Mouse (Mus musculus) erythroblast, embryonic 14.5 days (primary cell): ENCODE measurements around the gene Olfr965. TPM values are rescaled to one million over a fixed set of nuclear protein-coding genes. Genes with fewer than 3 reads are reported as not detected.
"Not testable (repeated sequence)": the region's sequence is repeated elsewhere in the genome, so short reads cannot be mapped to it uniquely, and the experiment has no call there.

Source experiments
- H3K27me3 ChIP-seq: 2 replicates; pipeline ENCODE4 v1.6.1; 2012; ENCODE audit warnings: inconsistent platforms; ENCODE audit not compliant: control insufficient read depth
- H3K36me3 ChIP-seq: 2 replicates; pipeline ENCODE4 v1.6.1; 2012; ENCODE audit warnings: mild to moderate bottlenecking, inconsistent platforms; ENCODE audit not compliant: control insufficient read depth
- H3K4me1 ChIP-seq: 2 replicates; pipeline ENCODE4 v1.6.1; 2012; ENCODE audit warnings: inconsistent platforms; ENCODE audit not compliant: control insufficient read depth
- H3K4me3 ChIP-seq: replicated peaks from 2 replicates; pipeline ENCODE3; 2012; ENCODE audit warnings: moderate library complexity, mild to moderate bottlenecking, inconsistent platforms
- H3K9me3 ChIP-seq: 2 replicates; pipeline ENCODE4 v1.6.1; 2012; ENCODE audit warnings: low read length, inconsistent platforms, mixed read lengths; ENCODE audit not compliant: control insufficient read depth
- GATA1 ChIP-seq: IDR thresholded peaks from 2 replicates; pipeline ENCODE4 v1.6.1; 2012; ENCODE audit warnings: low read length, inconsistent platforms, mixed read lengths
- TAL1 ChIP-seq: IDR thresholded peaks from 3 replicates; pipeline ENCODE4 v1.6.1; 2012; ENCODE audit warnings: low read length, inconsistent platforms, mixed read lengths
- polyA plus RNA-seq: library from polyadenylated mRNA; stranded (reverse); fragments of >175 nt; gene quantifications from 2 replicates; pipeline ENCODE4 v1.2.3, GENCODE M21; 2012

Gene Olfr965
- polyA plus RNA-seq: not detected in 2 replicates

DNA sequence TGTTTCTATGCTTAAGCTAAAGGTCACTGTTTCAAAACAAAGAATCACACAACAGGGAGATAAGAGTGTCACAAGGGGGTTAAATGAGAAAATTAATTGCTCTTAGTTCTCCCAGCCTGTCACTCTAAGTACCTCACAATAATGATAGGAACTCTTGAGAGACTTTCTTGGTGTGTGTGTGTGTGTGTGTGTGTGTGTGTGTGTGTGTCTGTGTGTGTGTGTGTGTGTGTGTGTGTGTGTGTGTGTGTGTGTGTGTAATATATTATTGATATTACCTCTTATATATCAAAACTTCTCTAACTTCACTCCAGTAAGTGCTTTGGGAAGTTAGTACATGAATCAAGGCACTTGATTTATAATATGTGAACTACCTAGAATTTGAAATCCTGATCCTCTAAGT, at the start of gene Olfr965:
Olfr965 (plus strand) TSS at position 301 of the 400 bp plus-strand sequence.
- H3K36me3 ChIP-seq: no peaks in the 10 kb centered on the region
- no peak within 1 kb of the TSS for H3K4me3 ChIP-seq
- no peaks in the 10 kb centered on the region for H3K9me3 ChIP-seq
- H3K27me3 ChIP-seq: no peaks in the 10 kb centered on the region
- no peaks in the 10 kb centered on the region for H3K4me1 ChIP-seq
- TF ChIP-seq TAL1: no peak
- TF ChIP-seq GATA1: no peak

DNA sequence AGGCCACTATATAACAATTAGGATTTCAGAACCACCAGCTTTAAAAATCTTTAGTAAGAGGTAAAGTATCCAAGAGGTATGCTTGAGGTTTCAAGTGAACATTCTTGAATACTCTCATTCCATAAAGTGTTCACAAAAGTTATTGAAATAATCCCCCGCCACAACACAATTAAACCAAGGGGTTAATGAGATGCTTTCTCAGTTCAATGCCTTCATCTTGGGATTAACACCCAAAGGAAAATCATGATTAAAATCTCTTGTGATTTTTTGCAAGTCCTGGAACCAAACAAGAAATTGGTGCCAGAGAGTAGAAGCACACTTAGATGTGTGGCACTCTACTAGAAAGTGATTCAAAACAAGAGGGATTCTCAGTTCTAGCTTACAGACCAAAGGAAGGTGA, 44.2 kb upstream of the Olfr965 start, which contains the start of gene Olfr963:
Olfr963 (plus strand) TSS at position 301 of the 400 bp plus-strand sequence.
- no peaks in the 10 kb centered on the region for H3K4me1 ChIP-seq
- TF ChIP-seq GATA1 (no peak), TAL1 (no peak)
- H3K27me3 ChIP-seq: no peaks in the 10 kb centered on the region
- no peak within 1 kb of the TSS for H3K4me3 ChIP-seq
- H3K9me3 ChIP-seq: peaks cover 4% of the 10 kb centered on the region; the same call in 1 of the 2 replicates
- H3K36me3 ChIP-seq: no peaks in the 10 kb centered on the region

DNA sequence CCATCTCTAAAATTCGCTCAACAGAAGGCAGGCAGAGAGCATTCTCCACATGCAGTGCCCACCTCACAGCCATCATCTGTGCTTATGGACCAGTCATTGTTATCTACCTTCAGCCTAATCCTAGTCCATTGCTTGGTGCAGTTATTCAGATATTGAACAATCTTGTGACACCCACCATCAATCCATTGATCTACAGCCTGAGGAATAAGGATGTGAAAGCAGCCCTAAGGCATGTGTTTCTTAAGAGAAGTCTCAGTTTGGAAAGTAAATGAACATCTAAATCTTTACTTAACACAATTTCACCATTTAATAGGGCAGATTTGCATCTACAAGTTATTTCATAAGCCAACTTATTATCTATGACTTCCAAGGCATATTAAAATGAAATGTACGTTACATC, 41.4 kb upstream of the Olfr965 start:
- no peaks in the 10 kb centered on the region for H3K36me3 ChIP-seq
- no peaks in the 10 kb centered on the region for H3K27me3 ChIP-seq
- no peak overlapping the region for H3K4me3 ChIP-seq
- no peak for TF ChIP-seq GATA1
- TF ChIP-seq TAL1: no peak
- H3K4me1 ChIP-seq: no peaks in the 10 kb centered on the region
- 0 out of 2 replicates have a peak, but pooled peaks cover under 1% of the 10 kb centered on the region for H3K9me3 ChIP-seq

DNA sequence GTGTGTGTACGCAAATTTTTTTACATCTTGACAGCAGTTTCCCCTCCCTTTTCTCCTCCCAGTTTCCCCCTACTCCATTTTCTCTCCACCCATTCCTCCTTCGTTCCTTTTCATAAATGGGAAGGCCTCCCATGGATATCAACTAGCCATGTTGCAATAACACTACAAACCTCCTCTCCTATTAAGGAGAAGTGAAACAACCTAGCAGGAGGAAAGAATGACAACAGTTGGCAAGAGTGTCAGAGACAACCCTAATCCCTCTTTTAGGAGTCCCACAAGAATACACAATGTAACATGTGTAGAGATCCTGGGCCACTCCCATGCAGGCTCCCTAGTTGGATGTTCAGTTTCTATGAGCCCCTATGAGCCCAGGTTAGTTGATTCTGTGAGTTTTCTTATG, 36.3 kb upstream of the Olfr965 start:
- TF ChIP-seq TAL1 (no peak), GATA1 (no peak)
- Histone ChIP-seq H3K36me3 (no peaks in the 10 kb centered on the region), H3K9me3 (no peaks in the 10 kb centered on the region), H3K27me3 (no peaks in the 10 kb centered on the region), H3K4me3 (no peak overlapping the region), H3K4me1 (no peaks in the 10 kb centered on the region)

DNA sequence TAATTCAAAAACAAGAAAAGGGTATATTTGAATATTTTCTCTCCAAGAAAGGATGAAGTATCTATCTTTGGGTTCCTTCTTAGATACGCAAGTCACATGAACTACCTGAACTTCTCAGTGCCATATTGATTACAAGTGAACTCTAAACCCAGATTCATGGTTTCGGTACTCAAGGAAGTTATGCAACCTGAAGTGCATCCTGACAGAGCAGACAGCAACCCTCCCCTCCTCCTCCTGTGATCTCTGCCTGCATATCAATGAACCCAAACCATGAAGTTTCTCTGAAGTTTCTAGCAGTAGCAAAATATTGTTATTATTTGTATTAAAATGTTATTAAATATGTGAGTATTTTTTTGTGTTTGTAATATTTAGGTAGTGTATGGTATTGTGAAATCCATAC, 32.6 kb upstream of the Olfr965 start:
- no peak for TF ChIP-seq GATA1
- no peak for TF ChIP-seq TAL1
- H3K4me3 ChIP-seq: no peak overlapping the region
- H3K4me1 ChIP-seq: no peaks in the 10 kb centered on the region
- H3K27me3 ChIP-seq: no peaks in the 10 kb centered on the region
- H3K36me3 ChIP-seq: no peaks in the 10 kb centered on the region
- H3K9me3 ChIP-seq: no peaks in the 10 kb centered on the region

DNA sequence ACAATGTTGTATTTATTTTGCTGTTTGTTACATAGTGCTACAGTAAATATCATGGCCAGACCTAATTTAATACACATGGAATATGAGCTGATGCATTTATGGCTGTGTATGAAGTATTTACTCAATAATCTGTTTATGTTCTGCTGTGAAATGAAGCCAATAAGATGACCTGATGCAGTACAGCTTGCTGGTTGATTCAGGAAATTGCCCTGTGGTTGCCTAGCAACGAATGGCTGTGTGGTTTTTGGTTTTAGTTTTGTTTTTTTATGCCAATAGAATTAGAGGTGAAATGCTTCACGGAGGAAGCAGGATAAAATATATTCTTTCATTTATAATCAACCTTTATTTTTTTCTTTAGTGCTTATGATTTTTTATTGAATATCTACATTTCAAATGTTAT, 31.9 kb upstream of the Olfr965 start:
- H3K9me3 ChIP-seq: no peaks in the 10 kb centered on the region
- no peak for TF ChIP-seq TAL1
- no peak for TF ChIP-seq GATA1
- no peaks in the 10 kb centered on the region for H3K27me3 ChIP-seq
- H3K4me1 ChIP-seq: no peaks in the 10 kb centered on the region
- H3K4me3 ChIP-seq: no peak overlapping the region
- H3K36me3 ChIP-seq: no peaks in the 10 kb centered on the region

DNA sequence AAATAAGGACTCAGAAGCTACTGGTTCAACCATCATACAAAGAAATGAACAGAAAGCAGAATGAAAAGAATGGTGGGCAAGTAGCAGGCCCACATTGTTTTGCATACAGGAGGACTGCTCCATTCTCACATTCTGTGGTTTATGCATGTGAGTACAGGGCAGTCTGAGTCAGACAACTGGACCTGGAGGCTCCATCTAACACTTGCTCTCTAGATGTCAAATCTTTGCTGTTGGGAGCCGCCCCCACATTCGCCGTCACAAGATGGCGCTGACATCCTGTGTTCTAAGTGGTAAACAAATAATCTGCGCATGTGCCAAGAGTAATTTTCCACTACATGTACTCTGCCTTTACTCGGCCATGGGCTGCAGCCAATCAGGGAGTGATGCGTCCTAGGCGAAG, 10.0 kb upstream of the Olfr965 start:
- not testable (repeated sequence) for H3K4me3 ChIP-seq, H3K4me1 ChIP-seq, H3K27me3 ChIP-seq, H3K9me3 ChIP-seq, H3K36me3 ChIP-seq

DNA sequence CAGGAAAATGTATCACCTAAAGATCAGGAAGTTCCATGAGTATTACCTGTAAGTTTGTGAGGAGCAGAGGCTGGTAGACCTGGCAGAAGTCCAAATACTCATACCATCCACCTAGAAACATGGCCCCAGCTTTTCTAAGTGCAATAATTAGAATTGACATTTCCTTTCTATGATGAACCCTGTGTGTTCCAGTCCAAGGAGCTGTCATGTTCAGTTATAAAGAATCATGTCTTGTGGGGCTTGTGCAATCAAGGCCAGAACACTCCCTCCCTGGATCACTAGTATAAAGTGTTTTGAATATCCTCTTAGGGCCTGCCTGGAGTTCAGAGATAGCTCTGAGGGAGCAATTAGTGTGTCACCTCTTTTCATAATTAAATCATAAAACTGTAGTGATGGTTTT, 4.1 kb upstream of the Olfr965 start, which contains the start of gene Olfr149:
Olfr149 (minus strand) TSS at position 101 of the 400 bp plus-strand sequence.
- H3K27me3 ChIP-seq: no peaks in the 10 kb centered on the region
- peaks cover 4% of the 10 kb centered on the region for H3K9me3 ChIP-seq
- no peaks in the 10 kb centered on the region for H3K36me3 ChIP-seq
- TF ChIP-seq GATA1 (no peak), TAL1 (no peak)
- no peak within 1 kb of the TSS for H3K4me3 ChIP-seq
- H3K4me1 ChIP-seq: no peaks in the 10 kb centered on the region

DNA sequence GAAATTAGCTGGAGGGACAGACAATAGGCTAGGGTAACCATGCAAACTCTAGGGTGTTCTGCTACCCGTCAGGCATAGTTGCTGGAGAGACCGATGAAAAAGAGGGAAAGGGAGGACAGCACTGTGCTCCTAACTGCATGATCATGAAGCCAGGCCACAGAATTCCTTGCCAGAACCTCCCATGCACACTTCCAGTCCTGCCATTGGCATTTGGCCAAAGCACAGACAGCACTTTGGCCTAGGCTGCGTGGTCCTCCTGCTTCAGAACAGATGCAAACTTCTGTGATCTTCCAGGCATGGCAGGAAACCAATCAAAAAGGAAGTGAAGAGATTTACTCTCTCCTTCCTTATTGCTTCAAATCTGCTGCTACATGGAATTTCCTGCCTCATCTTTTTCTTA, 2.2 kb upstream of the Olfr965 start:
- Histone ChIP-seq H3K36me3 (no peaks in the 10 kb centered on the region), H3K4me3 (no peak overlapping the region), H3K4me1 (no peaks in the 10 kb centered on the region), H3K27me3 (no peaks in the 10 kb centered on the region), H3K9me3 (no peaks in the 10 kb centered on the region)
- TF ChIP-seq GATA1: no peak
- no peak for TF ChIP-seq TAL1

DNA sequence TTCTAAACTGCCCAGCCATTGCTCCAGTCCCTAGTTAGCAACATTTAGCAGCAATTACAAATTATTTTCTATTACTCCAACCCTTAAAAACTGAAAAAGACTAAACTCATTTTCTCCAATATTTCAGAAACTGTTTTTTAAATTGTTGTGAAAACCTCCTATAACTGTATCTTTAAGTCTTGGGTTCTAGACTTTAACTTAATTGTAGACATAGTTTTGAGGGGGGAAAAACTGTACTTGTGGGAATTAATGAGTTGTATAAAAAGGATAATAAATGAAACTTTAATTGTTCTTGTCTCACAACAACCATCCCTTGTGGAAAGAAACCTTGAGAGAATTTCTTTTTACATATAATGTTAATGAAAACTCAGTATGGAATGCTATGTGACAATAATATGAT, 19.5 kb downstream of the Olfr965 start, which contains the start of gene Olfr150:
Olfr150 (plus strand) TSS at position 301 of the 400 bp plus-strand sequence.
- no peaks in the 10 kb centered on the region for H3K36me3 ChIP-seq
- H3K4me3 ChIP-seq: no peak within 1 kb of the TSS
- no peaks in the 10 kb centered on the region for H3K4me1 ChIP-seq
- no peaks in the 10 kb centered on the region for H3K27me3 ChIP-seq
- TF ChIP-seq TAL1 (no peak), GATA1 (no peak)
- no peaks in the 10 kb centered on the region for H3K9me3 ChIP-seq
